Mouse (Mus musculus) hindbrain, embryonic 14.5 days (tissue): ENCODE results near the gene Emilin2. TPM values are rescaled to one million over a fixed set of nuclear protein-coding genes. Genes with fewer than 3 reads are reported as not detected.

Experiments
- ATAC-seq: fragments of 200-750 bp; cut with Nextera tagmentation; 2 replicates; pipeline ENCODE4 v1.8.0; 2017; ENCODE audit warnings: moderate number of reproducible peaks, mild to moderate bottlenecking, moderate TSS enrichment, moderate library complexity; ENCODE audit not compliant: low FRiP score
- DNase-seq: peaks from one replicate; pipeline ENCODE4 v3.0.0-alpha.2; 2015; ENCODE audit warnings: low spot score
- H3K27ac ChIP-seq: fragments of 300-500 bp; sonication (generic); 2 replicates; pipeline ENCODE4 v1.5.1; 2014; ENCODE audit warnings: mild to moderate bottlenecking, moderate library complexity
- H3K27me3 ChIP-seq: fragments of 300-500 bp; sonication (generic); 2 replicates; pipeline ENCODE4 v1.6.1; 2014; ENCODE audit warnings: mild to moderate bottlenecking, low read length, mixed read lengths; ENCODE audit not compliant: control insufficient read depth, insufficient read depth
- H3K36me3 ChIP-seq: fragments of 300-500 bp; sonication (generic); replicated peaks from 2 replicates; pipeline ENCODE4 v1.6.1; 2014; ENCODE audit not compliant: control insufficient read depth, insufficient read depth
- H3K4me1 ChIP-seq: fragments of 300-500 bp; sonication (generic); replicated peaks from 2 replicates; pipeline ENCODE4 v1.6.1; 2014; ENCODE audit warnings: antibody characterized with exemption, low read length, mixed read lengths; ENCODE audit not compliant: control insufficient read depth, insufficient read depth
- H3K4me2 ChIP-seq: fragments of 300-500 bp; sonication (generic); replicated peaks from 2 replicates; pipeline ENCODE4 v1.6.1; 2014; ENCODE audit warnings: mild to moderate bottlenecking, moderate library complexity
- H3K4me3 ChIP-seq: fragments of 300-500 bp; sonication (generic); replicated peaks from 2 replicates; pipeline ENCODE4 v1.5.1; 2014; ENCODE audit warnings: mild to moderate bottlenecking, low read length
- H3K9ac ChIP-seq: fragments of 300-500 bp; sonication (generic); 2 replicates; pipeline ENCODE4 v1.6.1; 2014
- H3K9me3 ChIP-seq: fragments of 300-500 bp; sonication (generic); 2 replicates; pipeline ENCODE4 v1.6.1; 2016; ENCODE audit warnings: low read length; ENCODE audit not compliant: control insufficient read depth
- WGBS: fragments of 180-500 bp; shearing (Covaris S2); extraction: QIAGEN DNeasy Blood & Tissue Kit; methylation state at CpG from one replicate; pipeline ENCODE4 v1.1.7; 2014; 5-methylcytosine and 5-hydroxymethylcytosine counted together
- polyA plus RNA-seq: library from polyadenylated mRNA; unstranded; fragments of >200 nt; fragmentation: Nextera tagmentation; extraction: Ambion mirVana; gene quantifications from 2 replicates; pipeline ENCODE4 v1.2.1, GENCODE M21; 2014

Gene Emilin2
- polyA plus RNA-seq, 1 experiment from 2014 or later: 2.3 TPM

DNA sequence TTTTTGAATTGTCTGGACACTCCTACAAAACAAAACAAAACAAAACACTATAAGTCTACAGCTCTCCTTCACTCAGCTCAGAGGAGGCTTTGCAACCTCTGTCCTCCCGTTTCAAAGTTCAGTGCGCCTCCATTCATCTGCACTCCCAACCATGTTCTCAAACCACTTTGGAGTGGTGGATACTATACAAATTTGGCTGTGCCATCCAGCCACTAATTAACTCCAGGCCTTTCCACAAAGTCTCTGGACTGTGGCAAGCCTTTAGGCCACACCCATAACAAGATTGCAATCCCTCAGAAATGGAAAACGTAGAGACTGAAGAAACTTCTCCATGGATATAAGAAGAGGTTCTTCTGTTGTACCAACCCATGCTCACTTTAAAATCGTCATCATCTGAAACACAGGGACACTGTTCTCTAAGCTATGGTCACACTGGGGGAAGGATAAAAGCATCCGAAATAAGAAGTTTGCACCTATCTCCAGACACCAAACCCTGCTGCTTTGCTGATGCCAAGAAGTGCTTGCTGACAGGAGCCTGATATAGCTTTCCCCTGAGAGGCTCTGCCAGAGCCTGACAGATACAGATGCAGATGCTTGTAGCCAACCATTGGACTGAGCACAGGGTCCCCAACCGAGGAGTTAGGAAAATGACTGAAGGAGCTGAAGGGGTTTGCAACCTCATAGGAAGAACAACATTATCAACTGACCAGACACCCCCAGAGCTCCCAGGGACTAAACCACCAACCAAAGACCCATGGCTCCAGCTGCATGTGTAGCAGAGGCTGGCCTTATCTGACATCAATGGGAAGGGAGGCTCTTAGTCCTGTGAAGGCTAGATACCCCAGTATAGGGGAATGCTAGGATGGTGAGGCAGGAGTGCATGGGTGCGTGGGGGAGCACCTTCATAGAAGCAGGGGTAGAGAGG is 21.0 kb downstream of the Emilin2 start:
- no peak overlapping the region for H3K4me3 ChIP-seq
- no peak for DNase-seq
- no peaks in the 10 kb centered on the region for H3K4me1 ChIP-seq
- no peaks in the 10 kb centered on the region for H3K27me3 ChIP-seq
- H3K27ac ChIP-seq: no peak overlapping the region
- ATAC-seq: no peak
- H3K4me2 ChIP-seq: no peak overlapping the region
- no peaks in the 10 kb centered on the region for H3K9me3 ChIP-seq
- no peak overlapping the region for H3K9ac ChIP-seq
- no peaks in the 10 kb centered on the region for H3K36me3 ChIP-seq
- 89% methylated on average over 7 of the region's 7 CpGs for WGBS

- WGBS: 82% methylated on average over 6 of the region's 6 CpGs
- Histone ChIP-seq H3K4me1 (no peaks in the 10 kb centered on the region), H3K9me3 (no peaks in the 10 kb centered on the region), H3K36me3 (no peaks in the 10 kb centered on the region), H3K4me3 (no peak overlapping the region), H3K27me3 (no peaks in the 10 kb centered on the region), H3K4me2 (no peak overlapping the region), H3K9ac (no peak overlapping the region), H3K27ac (no peak overlapping the region)
- DNase-seq: no peak
- ATAC-seq: no peak
Measured at GRCm38 (mm10) chr17:71289572-71290176, 22.1 kb downstream of the Emilin2 start.

DNA sequence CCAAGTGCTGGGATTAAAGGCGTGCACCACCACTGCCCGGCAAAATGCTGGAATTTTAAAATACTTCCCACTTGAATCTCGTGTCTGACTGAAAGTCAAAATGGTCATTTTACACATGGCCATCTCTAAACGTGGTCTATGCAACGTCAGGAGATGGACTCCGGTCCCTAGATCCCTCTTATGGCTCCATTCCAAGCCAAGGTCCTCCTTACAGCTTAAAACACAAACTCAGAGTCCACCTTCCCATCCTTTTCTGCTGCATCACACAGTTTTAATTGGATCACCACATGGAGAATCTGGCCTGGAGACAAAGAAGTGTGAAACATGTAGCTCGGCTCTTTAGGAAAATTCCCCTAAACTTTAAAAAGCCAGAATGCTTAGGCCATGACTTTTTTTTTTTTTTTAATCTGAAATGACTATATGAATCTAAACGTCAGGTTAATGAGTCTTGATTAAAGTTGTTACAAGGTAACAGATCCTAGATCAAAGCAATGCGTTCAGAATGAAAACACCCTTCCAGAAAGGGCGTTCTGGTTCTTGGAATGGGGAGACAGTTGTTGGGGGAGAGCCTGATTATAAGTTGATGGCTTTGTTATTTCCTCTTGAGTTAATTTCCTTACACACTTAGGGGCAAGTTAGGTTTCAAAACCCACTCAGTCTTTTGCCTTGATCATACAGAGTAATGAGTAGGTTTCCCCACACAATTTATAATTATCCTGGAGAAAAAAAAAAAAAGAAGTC is 22.8 kb downstream of the Emilin2 start:
- Histone ChIP-seq H3K9me3 (no peaks in the 10 kb centered on the region), H3K9ac (no peak overlapping the region), H3K4me1 (no peaks in the 10 kb centered on the region), H3K27ac (no peak overlapping the region), H3K27me3 (no peaks in the 10 kb centered on the region), H3K4me2 (no peak overlapping the region), H3K4me3 (no peak overlapping the region), H3K36me3 (no peaks in the 10 kb centered on the region)
- WGBS: 93% methylated on average over 10 of the region's 10 CpGs
- ATAC-seq: no peak
- DNase-seq: no peak

GRCm38 (mm10) chr17:71288145-71288758 is 23.5 kb downstream of the Emilin2 start:
- Histone ChIP-seq H3K4me3 (no peak overlapping the region), H3K9me3 (no peaks in the 10 kb centered on the region), H3K36me3 (no peaks in the 10 kb centered on the region), H3K9ac (no peak overlapping the region), H3K4me2 (no peak overlapping the region), H3K27me3 (no peaks in the 10 kb centered on the region), H3K4me1 (no peaks in the 10 kb centered on the region), H3K27ac (no peak overlapping the region)
- ATAC-seq: no peak
- WGBS: 93% methylated on average over 11 of the region's 11 CpGs
- no peak for DNase-seq

GRCm38 (mm10) chr17:71287586-71287985 is 24.2 kb downstream of the Emilin2 start:
- Histone ChIP-seq H3K9ac (no peak overlapping the region), H3K27me3 (no peaks in the 10 kb centered on the region)
- WGBS: 98% methylated on average over 7 of the region's 7 CpGs

DNA sequence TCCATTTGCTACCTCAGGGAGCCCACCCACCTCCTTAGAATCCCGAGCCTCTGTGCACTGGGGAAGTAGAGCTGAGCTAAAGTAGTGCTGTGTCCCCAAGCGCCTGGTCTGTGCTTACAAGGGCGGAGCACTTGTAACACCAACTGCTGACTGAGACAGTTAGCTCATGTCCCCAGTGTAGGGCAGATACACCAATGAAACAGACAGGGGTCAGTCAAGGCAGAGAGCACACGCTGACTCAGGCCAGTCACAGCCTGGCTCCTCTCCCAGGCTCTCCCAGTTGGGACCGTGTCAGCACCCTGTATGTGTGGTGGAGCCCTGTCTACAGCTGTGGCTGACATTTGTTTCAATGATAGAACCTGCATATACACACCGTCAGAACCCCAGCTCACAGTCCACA is 25.8 kb downstream of the Emilin2 start:
- 74% methylated on average over 6 of the region's 6 CpGs for WGBS
- Histone ChIP-seq H3K4me3 (no peak overlapping the region), H3K9ac (no peak overlapping the region), H3K36me3 (no peaks in the 10 kb centered on the region), H3K27ac (no peak overlapping the region), H3K4me2 (no peak overlapping the region), H3K27me3 (no peaks in the 10 kb centered on the region), H3K4me1 (no peaks in the 10 kb centered on the region), H3K9me3 (no peaks in the 10 kb centered on the region)
- no peak for DNase-seq
- ATAC-seq: no peak

More at GRCm38 (mm10) chr17:71287586-71287985, 24.2 kb downstream of the Emilin2 start:
- Histone ChIP-seq H3K9me3 (no peaks in the 10 kb centered on the region), H3K36me3 (no peaks in the 10 kb centered on the region), H3K4me2 (no peak overlapping the region), H3K27ac (no peak overlapping the region), H3K4me3 (no peak overlapping the region), H3K4me1 (no peaks in the 10 kb centered on the region)
- DNase-seq (no peak), ATAC-seq (no peak)

- 82% methylated on average over 6 of the region's 6 CpGs for WGBS
- H3K27ac ChIP-seq: no peak overlapping the region
- no peak overlapping the region for H3K9ac ChIP-seq
- no peaks in the 10 kb centered on the region for H3K27me3 ChIP-seq
- no peak overlapping the region for H3K4me2 ChIP-seq
- H3K4me1 ChIP-seq: no peaks in the 10 kb centered on the region
- H3K9me3 ChIP-seq: no peaks in the 10 kb centered on the region
- ATAC-seq (no peak), DNase-seq (no peak)
- no peaks in the 10 kb centered on the region for H3K36me3 ChIP-seq
- H3K4me3 ChIP-seq: no peak overlapping the region
Measured at GRCm38 (mm10) chr17:71284890-71285289, 26.9 kb downstream of the Emilin2 start.

DNA sequence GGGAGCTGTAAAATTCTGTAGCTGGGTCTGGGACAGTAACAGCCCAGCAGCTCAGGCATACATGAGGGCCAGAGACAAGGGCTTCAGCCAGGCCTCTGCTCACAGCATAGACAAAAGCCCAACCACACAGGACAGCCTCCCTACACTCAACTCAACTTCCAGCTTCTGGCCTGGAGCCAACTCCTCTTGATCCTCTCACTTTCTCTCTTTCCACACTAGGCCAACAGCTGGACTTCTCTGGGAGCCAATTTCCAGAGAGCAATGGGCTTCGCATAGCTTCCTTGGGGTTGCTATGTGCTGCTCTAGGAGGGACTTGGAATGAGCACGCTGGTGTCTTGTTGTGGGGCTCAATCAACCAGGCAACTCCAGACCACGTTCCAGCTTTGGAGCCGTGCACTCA is 28.5 kb downstream of the Emilin2 start:
- H3K36me3 ChIP-seq: no peaks in the 10 kb centered on the region
- no peak overlapping the region for H3K4me3 ChIP-seq
- 77% methylated on average over 4 of the region's 4 CpGs for WGBS
- H3K27ac ChIP-seq: no peak overlapping the region
- no peaks in the 10 kb centered on the region for H3K4me1 ChIP-seq
- no peak for DNase-seq
- H3K27me3 ChIP-seq: no peaks in the 10 kb centered on the region
- H3K9me3 ChIP-seq: no peaks in the 10 kb centered on the region
- no peak overlapping the region for H3K4me2 ChIP-seq
- H3K9ac ChIP-seq: no peak overlapping the region
- ATAC-seq: no peak

DNA sequence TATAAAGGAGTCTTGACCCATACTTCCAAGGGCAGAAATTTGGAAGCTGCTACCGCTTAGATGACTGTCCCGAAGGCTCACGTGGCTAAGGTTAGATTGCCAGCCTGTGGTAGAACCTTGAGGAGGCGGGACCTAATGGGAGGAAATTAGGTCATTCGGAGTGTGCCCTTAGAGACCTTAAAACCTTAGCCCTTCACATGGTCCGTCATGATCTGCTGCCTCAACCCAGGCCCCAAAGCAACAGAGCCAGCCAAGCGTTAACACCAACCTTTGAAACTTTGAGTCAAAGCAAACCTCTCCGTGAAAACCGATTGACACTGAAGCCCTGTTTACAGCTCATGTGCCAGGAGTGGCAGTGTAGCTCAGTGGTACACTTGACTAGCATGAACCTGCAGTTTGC is 29.1 kb downstream of the Emilin2 start:
- no peak overlapping the region for H3K27ac ChIP-seq
- H3K9me3 ChIP-seq: no peaks in the 10 kb centered on the region
- no peaks in the 10 kb centered on the region for H3K27me3 ChIP-seq
- no peak overlapping the region for H3K9ac ChIP-seq
- WGBS: 89% methylated on average over 9 of the region's 9 CpGs
- DNase-seq: no peak
- no peak overlapping the region for H3K4me3 ChIP-seq
- H3K4me1 ChIP-seq: no peaks in the 10 kb centered on the region
- H3K4me2 ChIP-seq: no peak overlapping the region
- ATAC-seq: no peak
- no peaks in the 10 kb centered on the region for H3K36me3 ChIP-seq
